Mouse (Mus musculus) kidney, adult 2 months (tissue): ENCODE measurements around the gene Serpinb6b. TPM values are rescaled to one million over a fixed set of nuclear protein-coding genes. Genes with fewer than 3 reads are reported as not detected.

Experiments
- DNase-seq: peaks from one replicate; pipeline ENCODE4 v3.0.0; 2021
- H3K27ac ChIP-seq: fragments of 200-500 bp; 2 replicates; pipeline ENCODE4 v1.5.1; 2012; ENCODE audit warnings: low read depth, low read length, control low read depth, inconsistent platforms; ENCODE audit not compliant: insufficient read depth
- H3K27me3 ChIP-seq: fragments of 200-500 bp; replicated peaks from 2 replicates; pipeline ENCODE4 v1.6.1; 2012; ENCODE audit warnings: mild to moderate bottlenecking, moderate library complexity, low read length, inconsistent platforms; ENCODE audit not compliant: control insufficient read depth, insufficient read depth
- H3K36me3 ChIP-seq: fragments of 200-500 bp; 2 replicates; pipeline ENCODE4 v1.6.1; 2012; ENCODE audit warnings: mild to moderate bottlenecking, moderate library complexity, low read length, inconsistent platforms; ENCODE audit not compliant: control insufficient read depth, insufficient read depth
- H3K4me1 ChIP-seq: fragments of 200-500 bp; 2 replicates; pipeline ENCODE4 v1.6.1; 2011; ENCODE audit warnings: low read length; ENCODE audit not compliant: control insufficient read depth, insufficient read depth
- H3K4me3 ChIP-seq: fragments of 200-500 bp; 2 replicates; pipeline ENCODE4 v1.5.1; 2011; ENCODE audit warnings: mild to moderate bottlenecking, low read depth, low read length, control low read depth; ENCODE audit not compliant: insufficient read depth
- CTCF ChIP-seq: fragments of 200-500 bp; conservative IDR thresholded peaks from 2 replicates; pipeline ENCODE4 v1.5.1; 2011; ENCODE audit warnings: low read depth, mild to moderate bottlenecking, control low read depth, low read length, moderate library complexity, mixed read lengths; ENCODE audit not compliant: insufficient read depth, insufficient read length
- POLR2A ChIP-seq: fragments of 200-500 bp; IDR thresholded peaks from one replicate; pipeline ENCODE4 v1.6.1; 2011; ENCODE audit warnings: low read depth, low read length, control low read depth
- WGBS: fragments of 180-500 bp; shearing (Covaris S2); methylation state at CpG from one replicate; pipeline ENCODE4 v1.1.7; 2018; 5-methylcytosine and 5-hydroxymethylcytosine counted together
- polyA plus RNA-seq: library from polyadenylated mRNA; depleted of rRNA; stranded (reverse); fragments of >200 nt; gene quantifications from 2 replicates; pipeline ENCODE4 v1.2.3, GENCODE M21; 2012

Serpinb6b gene
- polyA plus RNA-seq, 1 experiment, result 7.1 TPM

DNA sequence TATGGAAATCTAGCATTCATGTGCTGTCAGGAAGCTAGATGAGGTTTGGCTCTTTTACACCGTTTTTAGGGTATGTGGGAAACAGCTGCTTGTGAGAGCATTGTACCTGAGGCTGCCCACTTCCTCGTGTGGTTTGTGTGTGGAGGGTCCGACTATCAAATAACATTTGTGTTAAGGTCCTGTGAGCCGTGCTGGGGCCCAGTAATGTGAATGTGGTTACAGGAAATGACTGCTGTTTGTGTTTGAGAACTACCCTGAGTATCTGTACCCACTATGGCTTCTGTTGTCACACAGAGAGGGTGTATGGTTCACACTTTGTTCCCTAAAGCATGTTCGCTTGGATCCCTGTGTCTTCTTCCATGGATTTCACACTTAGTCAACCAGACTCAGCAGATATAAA lies 1.1 kb downstream of the Serpinb6b start:
- Histone ChIP-seq H3K36me3 (no peaks in the 10 kb centered on the region), H3K27me3 (no peaks in the 10 kb centered on the region), H3K4me3 (peak overlapping the region; percentile 36; the same call in 1 of the 2 replicates), H3K4me1 (no peaks in the 10 kb centered on the region), H3K27ac (peak overlapping the region; percentile 24; the same call in 1 of the 2 replicates)
- TF ChIP-seq POLR2A (no peak), CTCF (no peak)
- WGBS, result 49% methylated on average over 5 of the region's 5 CpGs
- DNase-seq, result no peak

GRCm38 (mm10) chr13:32967233-32967632 lies 2.2 kb downstream of the Serpinb6b start:
- Histone ChIP-seq H3K36me3 (no peaks in the 10 kb centered on the region), H3K27me3 (no peaks in the 10 kb centered on the region), H3K4me1 (no peaks in the 10 kb centered on the region), H3K27ac (no peak overlapping the region), H3K4me3 (no peak overlapping the region)
- no peak for TF ChIP-seq POLR2A
- TF ChIP-seq CTCF, result no peak
- no peak for DNase-seq

- H3K4me1 ChIP-seq, result no peaks in the 10 kb centered on the region
- DNase-seq, result no peak
- 86% methylated on average over 5 of the region's 5 CpGs for WGBS
- TF ChIP-seq POLR2A (no peak), CTCF (no peak)
- no peaks in the 10 kb centered on the region for H3K36me3 ChIP-seq
- no peak overlapping the region for H3K27ac ChIP-seq
- no peak overlapping the region for H3K4me3 ChIP-seq
- H3K27me3 ChIP-seq, result no peaks in the 10 kb centered on the region
Observed at GRCm38 (mm10) chr13:32968353-32968984, 3.5 kb downstream of the Serpinb6b start.

DNA sequence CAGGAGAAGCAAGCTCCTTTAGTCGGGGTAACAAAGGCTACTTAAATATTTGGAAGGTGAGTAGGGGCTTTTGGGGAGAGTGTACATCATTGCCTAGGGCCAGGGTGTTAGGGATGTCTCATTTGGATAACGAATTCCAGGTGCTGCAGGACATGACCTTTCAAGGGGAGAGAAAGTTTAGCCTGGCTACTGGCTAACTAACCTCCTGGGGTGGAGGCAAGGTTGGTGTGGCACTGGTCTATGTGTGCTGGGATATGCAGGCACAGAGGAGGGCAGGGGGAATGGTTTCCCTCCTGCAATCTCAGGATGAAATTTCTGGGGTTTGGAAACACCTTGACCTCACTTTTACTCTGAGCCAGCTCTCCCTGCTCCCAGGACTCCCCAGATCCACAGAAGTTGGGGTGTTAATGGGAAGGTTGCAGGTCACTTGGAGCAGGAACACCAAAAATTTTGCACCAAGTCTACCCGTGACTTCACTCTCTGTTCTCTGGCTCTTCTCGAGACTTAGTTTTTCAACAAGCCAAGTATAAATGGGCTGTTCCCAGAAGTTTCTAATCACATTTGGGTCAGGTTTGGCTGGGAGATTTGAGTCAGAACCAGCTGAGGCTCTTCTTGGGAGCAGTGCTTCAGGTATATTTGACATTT lies 4.1 kb downstream of the Serpinb6b start:
- no peak for TF ChIP-seq POLR2A
- no peaks in the 10 kb centered on the region for H3K4me1 ChIP-seq
- H3K4me3 ChIP-seq, result no peak overlapping the region
- H3K27me3 ChIP-seq, result no peaks in the 10 kb centered on the region
- no peak for DNase-seq
- no peak overlapping the region for H3K27ac ChIP-seq
- no peaks in the 10 kb centered on the region for H3K36me3 ChIP-seq
- WGBS, result 77% methylated on average over 4 of the region's 4 CpGs

DNA sequence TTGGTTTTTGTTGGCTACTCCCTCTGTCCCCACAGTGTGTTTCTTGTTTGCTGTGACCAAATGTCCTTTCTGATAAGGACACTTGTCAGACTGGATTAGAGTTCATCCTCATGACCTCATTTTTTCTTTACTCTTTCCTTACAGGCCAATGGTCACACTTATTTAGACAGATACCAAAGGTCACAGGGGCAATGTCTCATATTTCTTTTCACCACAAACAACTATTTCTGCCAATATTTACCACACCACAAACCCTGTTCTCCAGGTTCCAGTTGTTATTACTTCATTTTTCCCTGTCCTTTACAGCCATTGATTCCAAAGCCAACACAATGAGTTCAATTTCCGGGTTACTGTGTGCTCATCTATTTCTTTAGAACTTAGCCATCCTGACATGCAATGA lies 4.6 kb downstream of the Serpinb6b start:
- Histone ChIP-seq H3K4me1 (no peaks in the 10 kb centered on the region), H3K27me3 (no peaks in the 10 kb centered on the region), H3K27ac (no peak overlapping the region), H3K36me3 (no peaks in the 10 kb centered on the region), H3K4me3 (no peak overlapping the region)
- WGBS, result 96% methylated on average over 1 of the region's 1 CpGs
- DNase-seq, result peak; percentile 23
- TF ChIP-seq CTCF (no peak), POLR2A (no peak)

DNA sequence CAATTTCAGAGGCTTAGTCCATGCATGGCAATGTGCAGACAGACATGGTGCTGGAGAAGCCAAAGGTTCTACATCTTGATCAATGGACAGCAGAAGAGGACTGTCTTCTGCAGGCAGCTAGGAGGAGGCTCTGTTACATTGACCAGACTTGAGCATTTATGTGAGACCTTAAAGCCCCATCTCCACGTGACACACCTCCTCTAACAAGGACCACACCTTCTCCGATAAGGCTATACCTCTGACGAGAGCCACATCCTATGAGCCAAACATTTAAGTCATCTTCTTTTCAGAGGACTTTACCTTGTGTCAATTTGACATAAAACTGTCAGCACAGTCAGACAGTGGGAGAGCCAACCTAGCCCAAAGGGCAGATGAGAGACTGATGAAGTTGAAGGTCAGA lies 5.8 kb downstream of the Serpinb6b start:
- Histone ChIP-seq H3K4me1 (no peaks in the 10 kb centered on the region), H3K36me3 (no peaks in the 10 kb centered on the region), H3K4me3 (no peak overlapping the region), H3K27me3 (no peaks in the 10 kb centered on the region), H3K27ac (no peak overlapping the region)
- DNase-seq, result no peak
- TF ChIP-seq CTCF (no peak), POLR2A (no peak)
- 96% methylated on average over 3 of the region's 3 CpGs for WGBS

DNA sequence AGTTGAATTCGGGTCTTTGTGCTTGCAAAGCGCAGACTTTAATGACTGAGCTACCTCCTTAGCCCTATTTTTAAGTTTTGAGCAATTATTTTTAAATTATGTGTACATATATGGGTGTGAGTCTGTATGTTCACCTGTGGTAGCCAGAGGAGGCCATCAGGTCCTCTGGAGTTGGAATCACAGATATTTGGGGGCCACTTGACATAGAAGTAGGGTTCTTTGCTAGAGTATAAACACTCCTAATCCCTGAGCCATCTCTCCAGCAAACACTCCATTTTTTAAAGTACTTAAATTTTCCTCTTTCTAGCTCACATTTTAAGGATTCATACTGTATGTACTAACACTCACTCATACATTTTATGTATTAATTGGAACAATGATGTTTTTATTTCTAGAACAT lies 9.3 kb downstream of the Serpinb6b start:
- H3K4me1 ChIP-seq, result no peaks in the 10 kb centered on the region
- H3K36me3 ChIP-seq, result no peaks in the 10 kb centered on the region
- no peaks in the 10 kb centered on the region for H3K27me3 ChIP-seq
- no peak for DNase-seq
- H3K27ac ChIP-seq, result no peak overlapping the region
- TF ChIP-seq POLR2A (no peak), CTCF (no peak)
- WGBS, result 95% methylated on average over 2 of the region's 2 CpGs
- no peak overlapping the region for H3K4me3 ChIP-seq
